Mouse (Mus musculus) thymus, adult 2 months (tissue): ENCODE measurements around the gene Cntnap1.

Experiments
- CTCF ChIP-seq: fragments of 200-500 bp; IDR thresholded peaks from 2 replicates; pipeline ENCODE4 v1.5.1; 2012; ENCODE audit warnings: mild to moderate bottlenecking, control low read depth, low read length, moderate library complexity, borderline replicate concordance; ENCODE audit not compliant: control insufficient read depth, poor library complexity, insufficient read depth; ENCODE audit errors: extremely low read depth
- POLR2A ChIP-seq: fragments of 200-500 bp; IDR thresholded peaks from 2 replicates; pipeline ENCODE4 v1.6.1; 2012; ENCODE audit warnings: mild to moderate bottlenecking, low read length, control low read depth, moderate library complexity; ENCODE audit not compliant: control insufficient read depth, poor library complexity, insufficient read depth; ENCODE audit errors: extremely low read depth

DNA sequence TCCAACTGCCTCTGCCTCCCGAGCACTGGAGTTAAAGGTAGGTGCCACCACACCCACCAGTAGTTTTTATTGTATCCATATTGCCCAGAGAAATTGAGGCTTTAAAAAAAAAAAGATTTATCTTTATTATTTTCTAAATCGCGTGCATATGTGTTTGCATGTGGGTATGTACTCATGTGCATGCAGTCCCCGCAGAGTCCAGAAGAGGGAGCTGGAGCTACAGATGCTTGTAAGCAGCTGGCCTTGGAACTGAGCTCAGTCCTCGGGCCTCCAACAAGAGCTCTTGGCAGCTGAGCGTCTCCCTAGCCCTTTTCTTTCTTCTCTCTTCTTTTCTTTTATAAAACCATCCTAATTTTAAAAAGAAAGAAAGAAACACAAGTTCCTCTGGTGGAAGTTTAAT, 38.6 kb upstream of the Cntnap1 start:
- no peak for TF ChIP-seq CTCF
- no peak for TF ChIP-seq POLR2A
